9 mouse cellular contexts compared by ENCODE assay signal in genomic region chr16:36469955-36470478, GRCm38 (mm10). TPM values are rescaled to one million over a fixed set of nuclear protein-coding genes. Genes with fewer than 3 reads are reported as not detected.
A peak's percentile ranks its signal among the peaks of the same experiment; 100 is the strongest.
DNase-seq lines count a peak whose midpoint lies in the region; ATAC-seq and TF ChIP-seq lines count a peak whose summit lies in the region.
"Had no signal": no experiment of that assay in that cellular context is flagged by ENCODE, and none has a peak within 500 bp of the region (broad histone marks: within the 10 kb centered on the region; RNA-seq: fewer than 3 reads in every experiment).

No protein-coding gene starts in this region.

- H3K36me3 ChIP-seq in heart, postnatal 0 days (replicated peaks; ENCODE audit: control insufficient read depth, insufficient read depth, low read length), result no peaks in the 10 kb centered on the region
- no peaks in the 10 kb centered on the region for H3K36me3 ChIP-seq in heart, embryonic 11.5 days (ENCODE audit: control insufficient read depth, insufficient read depth, low read length)
- H3K36me3 ChIP-seq in thymus, adult 2 months (ENCODE audit: control insufficient read depth, insufficient read depth, low read length), result no peaks in the 10 kb centered on the region
- no peaks in the 10 kb centered on the region for H3K36me3 ChIP-seq in intestine, embryonic 15.5 days
- H3K36me3 ChIP-seq: neural tube, embryonic 13.5 days had no signal

- H3K27ac ChIP-seq in heart, postnatal 0 days (ENCODE audit: low read depth), result no peak overlapping the region
- no peak overlapping the region for H3K27ac ChIP-seq in heart, embryonic 11.5 days (ENCODE audit: low read depth, low read length)
- H3K27ac ChIP-seq in thymus, adult 2 months (ENCODE audit: control insufficient read depth, insufficient read depth, low read length), result no peak overlapping the region
- no peak overlapping the region for H3K27ac ChIP-seq in intestine, embryonic 15.5 days
- H3K27ac ChIP-seq: neural tube, embryonic 13.5 days had no signal

- no peaks in the 10 kb centered on the region for H3K4me1 ChIP-seq in heart, postnatal 0 days (ENCODE audit: control insufficient read depth, insufficient read depth)
- no peaks in the 10 kb centered on the region for H3K4me1 ChIP-seq in heart, embryonic 11.5 days (ENCODE audit: control insufficient read depth, insufficient read depth, low read length)
- H3K4me1 ChIP-seq in thymus, adult 2 months (replicated peaks; ENCODE audit: control insufficient read depth, insufficient read depth, low read length), result no peaks in the 10 kb centered on the region
- no peaks in the 10 kb centered on the region for H3K4me1 ChIP-seq in intestine, embryonic 15.5 days (replicated peaks)
- H3K4me1 ChIP-seq: neural tube, embryonic 13.5 days had no signal

- TF ChIP-seq CTCF in heart, postnatal 0 days (IDR thresholded peaks at IDR 0.05; ENCODE audit: low read depth), result peak; percentile 32
- no peak for TF ChIP-seq CTCF in thymus, adult 2 months (IDR thresholded peaks at IDR 0.05; ENCODE audit: borderline replicate concordance, control insufficient read depth, extremely low read depth, insufficient read depth, low read length, poor library complexity)

- ATAC-seq in heart, postnatal 0 days (ENCODE audit: insufficient read depth, low read depth), result no peak
- no peak for ATAC-seq in heart, embryonic 11.5 days (replicated peaks; ENCODE audit: insufficient number of reproducible peaks, low FRiP score, low TSS enrichment)
- no peak for ATAC-seq in intestine, embryonic 15.5 days

- no peak overlapping the region for H3K4me3 ChIP-seq in heart, postnatal 0 days (ENCODE audit: low read depth, low read length)
- no peak overlapping the region for H3K4me3 ChIP-seq in heart, embryonic 11.5 days (ENCODE audit: low read depth, low read length)
- no peak overlapping the region for H3K4me3 ChIP-seq in thymus, adult 2 months (ENCODE audit: control insufficient read depth, insufficient read depth, low read length)
- H3K4me3 ChIP-seq in intestine, embryonic 15.5 days (replicated peaks), result no peak overlapping the region
- H3K4me3 ChIP-seq: neural tube, embryonic 13.5 days had no signal

- DNase-seq in heart, postnatal 0 days (ENCODE audit: low spot score), result no peak
- DNase-seq in thymus, postnatal 14 days, result peak; percentile 11
- DNase-seq in thymus, adult 2 months, result no peak
- peak; percentile 21 for DNase-seq in c-Kit-positive CD71-positive TER-119-positive erythroid progenitor cells, embryonic 14.5 days (ENCODE audit: low spot score)
- DNase-seq in testis, postnatal 10 days (ENCODE audit: low spot score), result peak; percentile 46
- DNase-seq in spleen, postnatal 36 days (ENCODE audit: low spot score in 2 of 2), result no peak

- TF ChIP-seq EP300 in heart, postnatal 0 days (IDR thresholded peaks at IDR 0.05; ENCODE audit: low read depth), result no peak

- no peaks in the 10 kb centered on the region for H3K27me3 ChIP-seq in heart, postnatal 0 days (ENCODE audit: control insufficient read depth, insufficient read depth, low read length)
- no peaks in the 10 kb centered on the region for H3K27me3 ChIP-seq in heart, embryonic 11.5 days (ENCODE audit: control insufficient read depth, insufficient read depth, low read length)
- no peaks in the 10 kb centered on the region for H3K27me3 ChIP-seq in thymus, adult 2 months (ENCODE audit: control insufficient read depth, insufficient read depth, low read length)
- no peaks in the 10 kb centered on the region for H3K27me3 ChIP-seq in intestine, embryonic 15.5 days (replicated peaks)
- H3K27me3 ChIP-seq: neural tube, embryonic 13.5 days had no signal

- no peak overlapping the region for H3K4me2 ChIP-seq in heart, postnatal 0 days (ENCODE audit: low read depth, low read length)
- H3K4me2 ChIP-seq in heart, embryonic 11.5 days, result no peak overlapping the region
- H3K4me2 ChIP-seq in intestine, embryonic 15.5 days (replicated peaks), result no peak overlapping the region
- H3K4me2 ChIP-seq: neural tube, embryonic 13.5 days had no signal

- 7% methylated on average over 2 of the region's 2 CpGs for WGBS in heart, postnatal 0 days
- WGBS in heart, embryonic 11.5 days (ENCODE audit: insufficient replicate concordance), result 6% methylated on average over 2 of the region's 2 CpGs
- WGBS in thymus, adult 2 months, result 19% methylated on average over 2 of the region's 2 CpGs
- WGBS in intestine, embryonic 15.5 days, result 8% methylated on average over 2 of the region's 2 CpGs

- H3K9me3 ChIP-seq in heart, postnatal 0 days (replicated peaks; ENCODE audit: control insufficient read depth, low read length), result no peaks in the 10 kb centered on the region
- no peaks in the 10 kb centered on the region for H3K9me3 ChIP-seq in heart, embryonic 11.5 days (replicated peaks; ENCODE audit: control insufficient read depth, low read length)
- no peaks in the 10 kb centered on the region for H3K9me3 ChIP-seq in intestine, embryonic 15.5 days
- H3K9me3 ChIP-seq: neural tube, embryonic 13.5 days had no signal

- H3K9ac ChIP-seq in heart, postnatal 0 days (replicated peaks; ENCODE audit: low read depth, low read length), result no peak overlapping the region
- H3K9ac ChIP-seq in heart, embryonic 11.5 days (ENCODE audit: low read depth, low read length), result no peak overlapping the region
- no peak overlapping the region for H3K9ac ChIP-seq in intestine, embryonic 15.5 days
- H3K9ac ChIP-seq: neural tube, embryonic 13.5 days had no signal

- TF ChIP-seq POLR2A in thymus, adult 2 months (IDR thresholded peaks at IDR 0.05; ENCODE audit: control insufficient read depth, extremely low read depth, insufficient read depth, low read length, poor library complexity), result no peak

RNA-seq across cellular contexts. Expression of gene Stfa3, which starts 14.8 kb away (rescaled TPM):
- total RNA-seq in heart, postnatal 0 days (2014; rRNA removed; ENCODE audit: low replicate concordance), result not detected in 2 replicates
- polyA plus RNA-seq in heart, postnatal 0 days (2015; fragmentation: Nextera tagmentation; extraction: Ambion mirVana), result 0.78 and 1.4 TPM in 2 replicates
- not detected in 2 replicates for polyA plus RNA-seq in heart, embryonic 11.5 days (2014; fragmentation: Nextera tagmentation; extraction: Ambion mirVana)
- polyA plus RNA-seq in thymus, adult 2 months (2012; rRNA removed), result not detected in 2 replicates
- polyA plus RNA-seq in intestine, embryonic 15.5 days (2015; fragmentation: Nextera tagmentation; extraction: Ambion mirVana), result 1.6 and 3.1 TPM in 2 replicates

Comparison
In these comparisons a context has a peak if more than half of its experiments do, and no peak if none do; other contexts are left out.
1. DNase-seq: peak in thymus, postnatal 14 days (single experiment), c-Kit-positive CD71-positive TER-119-positive erythroid progenitor cells, embryonic 14.5 days (single experiment) and testis, postnatal 10 days (single experiment); none in heart, postnatal 0 days (single experiment), thymus, adult 2 months (single experiment) and spleen, postnatal 36 days (0 of 2).